Mouse (Mus musculus) lung, postnatal 36 days (tissue): ENCODE measurements around the gene Ankrd23.
A peak's percentile ranks its signal among the peaks of the same experiment; 100 is the strongest.

Experiments
- DNase-seq: peaks from one replicate; pipeline ENCODE4 v3.0.0; 2022; ENCODE audit warnings: mixed read lengths

The Ankrd23 gene

DNA sequence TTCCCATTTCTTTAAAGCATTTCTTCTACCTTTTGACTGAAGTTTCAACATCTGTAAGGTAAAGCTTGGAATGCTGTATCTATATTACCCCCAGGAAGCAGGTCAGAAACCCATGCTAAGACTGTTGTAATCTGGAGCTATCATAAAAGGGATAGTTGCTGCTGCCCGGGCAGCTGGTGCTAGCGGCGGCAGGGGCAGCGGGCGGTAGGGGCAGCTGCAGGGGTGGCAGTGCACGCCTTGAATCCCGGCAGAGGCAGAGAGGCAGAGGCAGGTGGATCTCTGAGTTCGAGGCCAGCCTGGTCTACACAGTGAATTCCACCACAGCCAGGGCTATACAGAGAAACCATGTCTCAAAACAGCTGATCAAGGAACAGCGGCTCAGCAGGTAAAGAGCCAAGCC is 6.2 kb upstream of the Ankrd23 start:
- DNase-seq, result no peak

DNA sequence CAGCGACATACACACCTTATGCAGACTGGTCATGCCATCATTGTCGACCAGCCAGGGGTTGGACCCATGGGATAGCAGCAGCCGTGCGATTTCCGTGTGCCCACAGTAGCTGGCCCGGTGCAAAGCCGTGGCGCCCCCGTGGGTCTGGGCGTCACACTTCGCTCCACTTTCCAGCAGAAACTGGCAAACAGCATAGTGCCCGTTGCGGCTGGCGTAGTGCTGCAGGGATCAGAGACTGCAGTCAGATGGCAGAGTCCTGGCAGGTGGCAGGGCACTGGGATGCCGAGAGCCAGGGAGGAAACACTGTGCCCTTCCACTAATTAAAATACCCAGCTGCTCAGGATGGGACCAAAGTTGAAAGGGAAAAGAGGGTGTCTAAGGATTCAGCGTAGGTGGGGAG is 5.2 kb upstream of the Ankrd23 start:
- no peak for DNase-seq

GRCm38 (mm10) chr1:36540807-36541206 is 4.1 kb upstream of the Ankrd23 start:
- DNase-seq, result no peak

DNA sequence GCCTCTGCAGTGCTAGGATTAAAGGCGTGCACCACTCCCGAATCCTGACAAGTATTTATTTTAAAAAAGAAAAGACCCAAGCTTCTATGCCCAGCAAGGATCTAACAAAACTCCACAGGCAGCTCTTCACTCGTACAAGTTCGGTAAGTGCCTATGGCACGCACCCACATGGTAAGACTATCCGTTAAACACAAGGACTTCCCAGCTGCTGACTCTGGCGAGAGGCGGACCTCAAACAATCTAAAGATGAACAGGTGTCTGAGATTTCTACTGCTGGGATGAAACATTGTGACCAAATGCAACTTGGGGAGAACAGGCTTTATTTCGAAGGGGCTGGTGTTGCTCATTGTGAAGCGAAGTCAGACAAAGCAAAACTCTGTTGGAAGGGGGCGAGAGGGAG is 3.4 kb upstream of the Ankrd23 start:
- DNase-seq, result no peak

GRCm38 (mm10) chr1:36539186-36539585 is 2.5 kb upstream of the Ankrd23 start, which contains the start of gene Gm42417:
Gene Gm42417 (minus strand): TSS chr1:36539429.
- peak; percentile 91 for DNase-seq

DNA sequence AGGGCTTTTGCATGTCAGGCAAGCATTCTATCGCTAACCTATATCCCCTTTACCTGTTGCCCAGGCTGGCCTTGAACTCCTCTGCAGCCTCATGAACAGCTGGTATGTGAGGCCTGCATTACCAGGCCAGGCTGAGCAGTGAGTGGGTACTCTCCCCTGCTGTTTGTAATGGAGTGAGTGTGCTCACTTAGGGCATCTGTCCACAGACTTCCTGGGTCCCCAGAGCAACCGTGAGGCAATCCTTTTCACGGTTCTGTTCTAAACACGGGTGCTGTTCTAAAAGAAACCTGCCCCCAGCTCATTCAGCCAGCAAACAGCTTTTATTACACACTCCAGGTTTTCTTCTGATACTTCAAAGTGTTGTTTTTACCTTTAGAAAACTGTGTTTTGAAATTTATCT is 2.0 kb upstream of the Ankrd23 start:
- no peak for DNase-seq

- DNase-seq, result no peak
These were observed 320 bp downstream of the Ankrd23 start for GRCm38 (mm10) chr1:36536397-36536728.

GRCm38 (mm10) chr1:36535477-36536396 is 946 bp downstream of the Ankrd23 start:
- peak; percentile 67 for DNase-seq

- peak; percentile 44 for DNase-seq
These were observed 2.1 kb downstream of the Ankrd23 start for GRCm38 (mm10) chr1:36534595-36535058.

DNA sequence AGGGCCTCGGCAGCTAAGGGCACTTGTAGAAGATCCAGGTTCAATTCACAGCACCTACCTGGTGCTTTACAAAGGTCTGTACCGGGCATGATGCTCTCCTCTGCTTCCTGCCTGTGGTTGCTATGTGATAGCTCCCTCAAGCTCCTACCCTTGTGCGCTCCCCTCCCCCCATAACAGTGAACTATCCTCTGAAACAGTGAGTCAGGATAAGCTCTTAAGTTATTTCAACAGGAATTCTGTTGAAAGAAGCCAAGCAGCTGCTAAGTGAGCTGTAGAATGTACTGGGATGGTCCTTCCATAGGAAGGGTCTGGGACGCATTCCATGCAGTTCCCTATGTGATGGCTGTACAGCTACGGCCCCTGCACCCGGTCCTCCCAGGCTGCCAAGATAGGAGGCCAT is 3.1 kb downstream of the Ankrd23 start:
- no peak for DNase-seq

DNA sequence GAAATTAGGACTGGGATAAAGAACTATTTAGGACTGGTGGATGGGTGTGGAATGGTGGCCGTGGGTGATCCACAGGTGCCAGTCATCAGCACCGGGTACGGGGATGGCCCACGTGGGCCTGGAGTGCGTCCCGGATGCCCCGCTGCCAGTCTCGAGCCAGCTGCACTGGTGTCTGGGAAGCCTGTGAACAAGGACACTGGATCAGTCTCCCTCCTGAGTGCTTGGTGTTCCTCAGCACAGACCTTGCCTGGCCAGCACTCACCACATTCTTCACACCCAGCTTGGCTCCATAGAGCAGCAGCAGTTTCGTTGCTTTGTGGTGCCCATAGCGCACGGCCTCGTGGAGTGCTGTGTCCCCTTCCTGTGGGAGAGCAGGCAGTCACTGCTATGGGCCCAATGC is 5.2 kb downstream of the Ankrd23 start:
- DNase-seq, result no peak

GRCm38 (mm10) chr1:36530962-36531361 is 5.7 kb downstream of the Ankrd23 start:
- DNase-seq, result no peak

GRCm38 (mm10) chr1:36530485-36530884 is 6.2 kb downstream of the Ankrd23 start:
- no peak for DNase-seq

DNA sequence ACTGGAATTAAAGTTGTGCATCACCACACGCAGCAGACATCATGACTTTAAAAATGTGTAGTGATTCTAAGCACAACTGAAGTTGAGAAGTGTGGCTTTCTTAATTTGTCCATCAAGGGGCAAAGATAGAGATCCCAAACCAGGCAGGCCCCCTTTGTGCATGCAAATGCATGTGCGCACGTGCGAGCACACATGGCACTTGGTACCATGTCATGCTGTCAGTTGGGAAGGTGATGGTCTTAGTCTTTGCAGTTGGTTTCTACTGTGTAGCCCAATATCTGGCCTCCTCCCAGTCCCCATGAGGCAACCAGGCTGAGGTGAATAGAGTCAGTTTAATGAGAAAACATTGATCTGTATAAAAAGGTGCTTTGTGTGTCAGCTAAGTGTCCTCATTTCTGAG is 6.8 kb downstream of the Ankrd23 start:
- DNase-seq, result no peak

DNA sequence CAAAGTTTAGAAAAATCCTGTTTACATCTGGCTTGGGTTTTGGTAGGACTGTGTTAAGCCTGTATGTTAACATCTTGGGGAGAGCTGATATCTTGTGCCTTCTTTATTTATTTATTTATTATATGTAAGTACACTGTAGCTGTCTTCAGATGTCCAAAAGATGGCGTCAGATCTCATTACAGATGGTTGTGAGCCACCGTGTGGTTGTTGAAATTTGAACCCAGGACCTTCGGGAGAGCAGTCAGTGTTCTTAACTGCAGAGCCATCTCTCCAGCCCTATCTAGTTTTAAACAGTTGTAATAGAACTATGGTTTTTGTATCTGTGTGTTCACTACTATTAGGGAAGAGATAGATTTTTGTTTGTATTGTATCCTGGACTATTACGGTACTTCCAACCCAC is 7.4 kb downstream of the Ankrd23 start:
- no peak for DNase-seq

GRCm38 (mm10) chr1:36528351-36528750 is 8.3 kb downstream of the Ankrd23 start:
- no peak for DNase-seq

DNA sequence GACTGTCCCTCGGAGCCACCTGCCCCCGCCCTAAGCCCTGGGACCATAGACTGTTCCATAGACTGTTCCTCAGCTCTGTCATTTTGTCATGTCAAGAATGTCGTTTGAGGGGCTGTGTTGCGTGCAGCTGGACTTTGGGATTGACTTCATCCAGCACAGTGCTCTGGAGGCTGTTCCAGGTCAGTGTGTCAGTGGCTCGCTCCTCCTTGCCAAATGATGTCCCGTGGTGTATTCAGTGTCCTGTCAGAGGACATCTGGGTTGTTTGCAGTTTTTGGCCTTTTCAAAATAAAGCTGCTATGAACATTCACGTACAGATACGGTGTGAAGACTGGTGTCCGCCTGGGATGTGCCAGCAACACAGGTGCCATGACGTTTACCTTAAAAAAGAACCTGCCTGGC is 9.8 kb downstream of the Ankrd23 start:
- no peak for DNase-seq

GRCm38 (mm10) chr1:36525774-36526173 is 10.9 kb downstream of the Ankrd23 start:
- DNase-seq, result no peak

GRCm38 (mm10) chr1:36524058-36524457 is 12.6 kb downstream of the Ankrd23 start:
- no peak for DNase-seq

DNA sequence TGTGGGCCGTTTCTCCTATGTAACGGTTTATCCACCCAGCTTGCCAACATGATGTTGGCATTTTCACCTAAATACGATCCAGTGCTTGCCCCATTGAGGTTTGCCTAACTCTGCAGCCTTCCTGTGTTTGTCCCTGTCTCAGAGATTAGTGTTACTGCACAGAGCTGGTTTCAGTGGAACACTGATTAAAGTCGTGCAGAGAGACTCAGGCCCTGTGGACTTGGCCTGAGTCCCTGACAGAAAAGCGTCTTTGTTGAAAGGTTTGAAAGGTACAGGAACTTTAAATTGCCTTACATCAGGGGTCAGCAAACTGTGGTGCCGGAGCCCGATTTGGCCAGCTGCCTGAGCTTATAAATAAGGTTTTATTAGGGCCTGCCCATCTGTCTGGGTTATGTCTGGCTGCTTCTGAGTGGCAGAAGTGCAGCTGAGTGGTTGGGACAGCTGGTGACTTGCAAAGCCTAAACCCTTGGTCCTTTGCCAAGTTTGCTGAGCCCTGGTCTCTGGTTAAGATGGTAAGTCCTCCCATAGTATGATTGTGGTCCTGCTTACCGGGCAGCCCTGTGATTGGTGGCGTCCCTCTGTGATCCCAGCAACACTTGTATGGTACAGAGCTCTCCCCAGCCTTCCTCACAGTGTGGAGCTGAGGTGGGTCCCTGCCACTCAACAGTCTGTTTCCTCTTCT is 13.2 kb downstream of the Ankrd23 start:
- no peak for DNase-seq

- no peak for DNase-seq
These were observed 14.5 kb downstream of the Ankrd23 start for GRCm38 (mm10) chr1:36522210-36522609.

- DNase-seq, result no peak
These were observed 17.1 kb downstream of the Ankrd23 start for GRCm38 (mm10) chr1:36519626-36520025.

DNA sequence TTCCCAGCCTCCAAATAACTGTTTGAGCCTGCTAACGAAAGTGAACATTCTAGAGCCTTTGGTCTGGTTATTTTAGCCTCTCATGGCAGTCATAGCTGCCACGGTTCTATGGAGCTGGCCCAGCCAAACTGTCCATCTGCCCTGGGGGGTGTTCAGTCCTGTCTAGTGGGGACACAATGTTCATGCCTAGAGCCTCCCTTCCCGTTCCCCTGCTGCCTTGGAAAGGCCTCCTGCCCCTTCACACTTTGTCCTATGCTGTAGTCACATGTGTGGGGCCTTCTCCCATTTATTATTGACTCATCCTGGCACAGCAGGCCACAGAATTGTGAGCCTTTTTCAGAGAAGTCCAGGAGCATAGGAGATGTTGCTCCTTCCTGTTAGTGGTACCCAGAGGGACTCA is 18.4 kb downstream of the Ankrd23 start:
- no peak for DNase-seq

DNA sequence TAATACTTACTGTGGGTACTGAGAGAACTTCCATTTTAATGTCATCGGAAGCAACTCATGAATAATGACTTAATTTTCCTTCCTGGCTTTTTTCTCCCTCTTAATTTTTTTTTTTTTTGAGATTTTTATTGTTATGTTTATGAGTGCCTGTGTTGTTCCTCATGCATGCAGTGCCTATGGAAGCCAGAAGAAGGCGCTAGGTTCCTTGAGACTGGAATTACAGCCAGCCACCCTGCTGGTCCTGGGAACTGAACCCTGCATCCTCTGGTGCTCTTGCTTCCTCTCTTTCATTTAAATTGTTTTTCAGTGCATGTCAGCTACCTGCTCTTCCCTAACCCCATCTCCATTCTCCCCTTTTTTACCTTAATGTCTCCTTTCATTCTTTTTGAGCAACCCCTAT is 23.0 kb downstream of the Ankrd23 start:
- DNase-seq, result peak; percentile 69
